12 mouse cellular contexts compared by ENCODE assay signal in genomic region chr12:25826928-25827327, GRCm38 (mm10).
DNase-seq lines count a peak whose midpoint lies in the region; ATAC-seq and TF ChIP-seq lines count a peak whose summit lies in the region.
"Had no signal": no experiment of that assay in that cellular context is flagged by ENCODE, and none has a peak within 500 bp of the region (broad histone marks: within the 10 kb centered on the region; RNA-seq: fewer than 3 reads in every experiment).

No protein-coding gene starts in this region.

- no peak for TF ChIP-seq EP300 in CH12.LX (IDR thresholded peaks at IDR 0.05; ENCODE audit: low read length)

- 15% methylated on average over 3 of the region's 3 CpGs for WGBS in forebrain, embryonic 15.5 days
- 20% methylated on average over 3 of the region's 3 CpGs for WGBS in forebrain, embryonic 11.5 days

- no peaks in the 10 kb centered on the region for H3K36me3 ChIP-seq in forebrain, embryonic 15.5 days
- no peaks in the 10 kb centered on the region for H3K36me3 ChIP-seq in forebrain, embryonic 11.5 days (ENCODE audit: control insufficient read depth, insufficient read depth, low read length)
- H3K36me3 ChIP-seq in CH12.LX (replicated peaks in 1 of 2; ENCODE audit: control insufficient read depth in 1 of 2, insufficient read depth in 1 of 2, low read length in 1 of 2): no peaks in the 10 kb centered on the region

- no peak overlapping the region for H3K9ac ChIP-seq in forebrain, embryonic 15.5 days (replicated peaks)
- no peak overlapping the region for H3K9ac ChIP-seq in forebrain, embryonic 11.5 days (ENCODE audit: low read length)
- no peak overlapping the region for H3K9ac ChIP-seq in CH12.LX (ENCODE audit: insufficient read depth, low read depth)

- no peaks in the 10 kb centered on the region for H3K27me3 ChIP-seq in forebrain, embryonic 15.5 days
- H3K27me3 ChIP-seq in forebrain, embryonic 11.5 days (ENCODE audit: control insufficient read depth, insufficient read depth, low read length): no peaks in the 10 kb centered on the region
- H3K27me3 ChIP-seq in CH12.LX (replicated peaks): no peaks in the 10 kb centered on the region

- 0 out of 2 replicates have a peak, but pooled peaks have one; percentile 26 for ATAC-seq in forebrain, embryonic 15.5 days (replicated peaks)
- ATAC-seq in forebrain, embryonic 11.5 days (replicated peaks; ENCODE audit: low FRiP score): no peak
- ATAC-seq: inflammation-experienced regulatory T-cells, adult 6 months had no signal

- no peak for DNase-seq in forebrain, embryonic 11.5 days (ENCODE audit: low spot score)
- no peak for DNase-seq in left cerebral cortex, adult 2 months (ENCODE audit: extremely low spot score in 1 of 2, low spot score in 2 of 2)
- no peak for DNase-seq in left cerebral cortex, postnatal 4 days
- no peak for DNase-seq in CH12.LX (ENCODE audit: extremely low read depth)
- DNase-seq in induced T-regulatory cell, adult 2 months (ENCODE audit: low read depth): peak; percentile 7
- DNase-seq in cerebellum, postnatal 4 days (ENCODE audit: low spot score in 2 of 2): no peak
- DNase-seq in spleen, postnatal 14 days (ENCODE audit: low spot score in 2 of 2): no peak
- DNase-seq: thymus, postnatal 25 days had no signal

- no peaks in the 10 kb centered on the region for H3K79me2 ChIP-seq in CH12.LX (replicated peaks; ENCODE audit: control insufficient read depth, extremely low read depth, insufficient read depth, poor library complexity, severe bottlenecking)

- TF ChIP-seq RAD21 in CH12.LX (IDR thresholded peaks at IDR 0.05; ENCODE audit: low read depth, low read length): peak; percentile 43

- no peaks in the 10 kb centered on the region for H3K9me3 ChIP-seq in forebrain, embryonic 15.5 days
- H3K9me3 ChIP-seq in forebrain, embryonic 11.5 days (ENCODE audit: control insufficient read depth, low read length): no peaks in the 10 kb centered on the region
- no peaks in the 10 kb centered on the region for H3K9me3 ChIP-seq in CH12.LX (replicated peaks; ENCODE audit: low read length)

- dilution Hi-C loops in CH12.LX (cut with MboI; ENCODE audit: extremely low pct_ligation_motif_present, extremely low pct_unique_long_range_greater_than_20kb, low sequenced_read_pairs): no loop called here

- in situ Hi-C loops in CH12.LX (cut with MboI; ENCODE audit: low pct_ligation_motif_present, low pct_unique_long_range_greater_than_20kb, low sequenced_read_pairs): no loop called here

- TF ChIP-seq POLR2A in CH12.LX (IDR thresholded peaks at IDR 0.05; ENCODE audit: low read depth, low read length): no peak

- H3K4me2 ChIP-seq in forebrain, embryonic 15.5 days (replicated peaks): no peak overlapping the region
- no peak overlapping the region for H3K4me2 ChIP-seq in forebrain, embryonic 11.5 days (ENCODE audit: low read depth, low read length, severe bottlenecking)
- H3K4me2 ChIP-seq in CH12.LX (ENCODE audit: insufficient read depth, low read depth, poor library complexity, severe bottlenecking): no peak overlapping the region
- H3K4me2 ChIP-seq: heart, embryonic 11.5 days had no signal

- H3K4me3 ChIP-seq in forebrain, embryonic 15.5 days: no peak overlapping the region
- no peak overlapping the region for H3K4me3 ChIP-seq in forebrain, embryonic 11.5 days (ENCODE audit: low read depth, low read length)
- no peak overlapping the region for H3K4me3 ChIP-seq in left cerebral cortex, adult 2 months
- H3K4me3 ChIP-seq in CH12.LX (replicated peaks in 1 of 3; ENCODE audit: low read depth in 2 of 3, low read length in 2 of 3, poor library complexity in 1 of 3): no peak overlapping the region

- intact Hi-C loops in left cerebral cortex, adult 2 months (cut with DNase I): no loop called here
- intact Hi-C loops in left cerebral cortex, postnatal 4 days (cut with DNase I): no loop called here

- H3K27ac ChIP-seq in forebrain, embryonic 15.5 days (replicated peaks): 0 out of 2 replicates have a peak overlapping the region, but pooled peaks have one; percentile 20
- H3K27ac ChIP-seq in forebrain, embryonic 11.5 days (ENCODE audit: low read depth, low read length): no peak overlapping the region
- no peak overlapping the region for H3K27ac ChIP-seq in left cerebral cortex, adult 2 months
- H3K27ac ChIP-seq in CH12.LX (ENCODE audit: insufficient read depth, low read depth): no peak overlapping the region
- H3K27ac ChIP-seq: macrophage had no signal

- H3K4me1 ChIP-seq in forebrain, embryonic 15.5 days: peaks cover 11% of the 10 kb centered on the region; the same call in 1 of the 2 replicates
- peaks cover 3% of the 10 kb centered on the region; the same call in 1 of the 2 replicates for H3K4me1 ChIP-seq in forebrain, embryonic 11.5 days (replicated peaks; ENCODE audit: control insufficient read depth, insufficient read depth, low read length)
- no peaks in the 10 kb centered on the region for H3K4me1 ChIP-seq in CH12.LX (ENCODE audit: control insufficient read depth in 1 of 2, insufficient read depth in 2 of 2)

- TF ChIP-seq CTCF in left cerebral cortex, adult 2 months (IDR thresholded peaks at IDR 0.05): peak; percentile 21
- TF ChIP-seq CTCF in CH12.LX (conservative IDR thresholded peaks at IDR 0.05 in 1 of 2, IDR thresholded peaks at IDR 0.05 in 1 of 2; ENCODE audit: low read depth in 2 of 2, low read length in 2 of 2): peak in 1 of 2 experiments; percentile 50; a peak in 2 of 4 replicates

TF ChIP-seq in CH12.LX, 34 proteins besides CTCF, POLR2A, EP300 and RAD21:
- TF ChIP-seq SMC3 (IDR thresholded peaks at IDR 0.05; ENCODE audit: low read depth, low read length) (peak; percentile 11; the same call in 1 of the 2 replicates), ZMIZ1 (IDR thresholded peaks at IDR 0.05; ENCODE audit: low read depth, low read length) (no peak), ZNF384 (IDR thresholded peaks at IDR 0.05; ENCODE audit: low read depth, low read length) (no peak), PAX5 (IDR thresholded peaks at IDR 0.05; ENCODE audit: low read length) (no peak), MAZ (IDR thresholded peaks at IDR 0.05; ENCODE audit: low read depth, low read length) (no peak), TCF12 (IDR thresholded peaks at IDR 0.05; ENCODE audit: low read depth, low read length) (no peak)
TF ChIP-seq in CH12.LX: peak in this region for 1.
